Mouse (Mus musculus): ENCODE data around the gene Apoc3. TPM values are rescaled to one million over a fixed set of nuclear protein-coding genes. Genes with fewer than 3 reads are reported as not detected.
A peak's percentile ranks its signal among the peaks of the same experiment; 100 is the strongest.

Gene Apoc3
- total RNA-seq, 1 experiment, result not detected

- TF ChIP-seq ZC3H11A (IDR thresholded peaks at IDR 0.05; ENCODE audit: borderline replicate concordance, low read depth, low read length), result no peak
- TF ChIP-seq HCFC1 (IDR thresholded peaks at IDR 0.05; ENCODE audit: borderline replicate concordance, insufficient read depth, low read length), result no peak
- no peak for TF ChIP-seq ZNF384 (IDR thresholded peaks at IDR 0.05; ENCODE audit: low read depth, low read length)
- TF ChIP-seq MAFK (IDR thresholded peaks at IDR 0.05; ENCODE audit: insufficient read depth, low read depth, low read length), result no peak
- no peak for TF ChIP-seq CHD2 (IDR thresholded peaks at IDR 0.05; ENCODE audit: low read depth, low read length)
- Histone ChIP-seq H3K36me3 (ENCODE audit: control insufficient read depth, insufficient read depth, low read length, poor library complexity, severe bottlenecking) (peaks cover 8% of the 10 kb centered on the region; the same call in 1 of the 2 replicates), H3K9me3 (ENCODE audit: control insufficient read depth, insufficient read depth, low read depth, low read length) (no peaks in the 10 kb centered on the region), H3K9ac (ENCODE audit: insufficient read depth, low read depth, low read length, poor library complexity, severe bottlenecking) (no peak overlapping the region), H3K4me3 (ENCODE audit: insufficient read depth in 1 of 2, low read depth in 1 of 2, low read length in 2 of 2, poor library complexity in 1 of 2, severe bottlenecking in 1 of 2) (no peak overlapping the region), H3K27ac (ENCODE audit: insufficient read depth, low read depth, low read length, poor library complexity, severe bottlenecking) (no peak overlapping the region), H3K4me1 (ENCODE audit: control insufficient read depth in 2 of 2, insufficient read depth in 2 of 2, low read length in 2 of 2, poor library complexity in 1 of 2) (no peaks in the 10 kb centered on the region)
- in situ Hi-C loops (cut with MboI; ENCODE audit: low sequenced_read_pairs in 2 of 2, unreplicated experiment in 2 of 2), result no loop called here
- DNase-seq (ENCODE audit: low read depth, low spot score), result no peak
Observed at GRCm38 (mm10) chr9:46194809-46195208, 40.6 kb downstream of the Apoc3 start.

GRCm38 (mm10) chr9:46192642-46193041, 42.8 kb downstream of the Apoc3 start:
- Histone ChIP-seq H3K9ac (ENCODE audit: insufficient read depth, low read depth, low read length, poor library complexity, severe bottlenecking) (no peak overlapping the region), H3K4me1 (ENCODE audit: control insufficient read depth in 2 of 2, insufficient read depth in 2 of 2, low read length in 2 of 2, poor library complexity in 1 of 2) (no peaks in the 10 kb centered on the region), H3K27ac (ENCODE audit: insufficient read depth, low read depth, low read length, poor library complexity, severe bottlenecking) (no peak overlapping the region), H3K4me3 (ENCODE audit: insufficient read depth in 1 of 2, low read depth in 1 of 2, low read length in 2 of 2, poor library complexity in 1 of 2, severe bottlenecking in 1 of 2) (no peak overlapping the region), H3K36me3 (ENCODE audit: control insufficient read depth, insufficient read depth, low read length, poor library complexity, severe bottlenecking) (peaks cover 2% of the 10 kb centered on the region; the same call in 1 of the 2 replicates), H3K9me3 (ENCODE audit: control insufficient read depth, insufficient read depth, low read depth, low read length) (no peaks in the 10 kb centered on the region)
- DNase-seq (ENCODE audit: low read depth, low spot score), result no peak
- TF ChIP-seq ZNF384 (IDR thresholded peaks at IDR 0.05; ENCODE audit: low read depth, low read length) (no peak), CHD2 (IDR thresholded peaks at IDR 0.05; ENCODE audit: low read depth, low read length) (no peak), ZC3H11A (IDR thresholded peaks at IDR 0.05; ENCODE audit: borderline replicate concordance, low read depth, low read length) (no peak), MAFK (IDR thresholded peaks at IDR 0.05; ENCODE audit: insufficient read depth, low read depth, low read length) (no peak), HCFC1 (IDR thresholded peaks at IDR 0.05; ENCODE audit: borderline replicate concordance, insufficient read depth, low read length) (no peak)
- in situ Hi-C loops (cut with MboI; ENCODE audit: low sequenced_read_pairs in 2 of 2, unreplicated experiment in 2 of 2), result no loop called here

GRCm38 (mm10) chr9:46191644-46192043, 43.8 kb downstream of the Apoc3 start:
- Histone ChIP-seq H3K9ac (ENCODE audit: insufficient read depth, low read depth, low read length, poor library complexity, severe bottlenecking) (no peak overlapping the region), H3K9me3 (ENCODE audit: control insufficient read depth, insufficient read depth, low read depth, low read length) (no peaks in the 10 kb centered on the region), H3K4me3 (ENCODE audit: insufficient read depth in 1 of 2, low read depth in 1 of 2, low read length in 2 of 2, poor library complexity in 1 of 2, severe bottlenecking in 1 of 2) (no peak overlapping the region), H3K4me1 (ENCODE audit: control insufficient read depth in 2 of 2, insufficient read depth in 2 of 2, low read length in 2 of 2, poor library complexity in 1 of 2) (no peaks in the 10 kb centered on the region), H3K36me3 (ENCODE audit: control insufficient read depth, insufficient read depth, low read length, poor library complexity, severe bottlenecking) (peaks cover 2% of the 10 kb centered on the region; the same call in 1 of the 2 replicates), H3K27ac (ENCODE audit: insufficient read depth, low read depth, low read length, poor library complexity, severe bottlenecking) (no peak overlapping the region)
- in situ Hi-C loops (cut with MboI; ENCODE audit: low sequenced_read_pairs in 2 of 2, unreplicated experiment in 2 of 2), result no loop called here
- TF ChIP-seq CHD2 (IDR thresholded peaks at IDR 0.05; ENCODE audit: low read depth, low read length), result no peak
- TF ChIP-seq HCFC1 (IDR thresholded peaks at IDR 0.05; ENCODE audit: borderline replicate concordance, insufficient read depth, low read length), result no peak
- TF ChIP-seq ZNF384 (IDR thresholded peaks at IDR 0.05; ENCODE audit: low read depth, low read length), result no peak
- no peak for TF ChIP-seq MAFK (IDR thresholded peaks at IDR 0.05; ENCODE audit: insufficient read depth, low read depth, low read length)
- TF ChIP-seq ZC3H11A (IDR thresholded peaks at IDR 0.05; ENCODE audit: borderline replicate concordance, low read depth, low read length), result no peak
- DNase-seq (ENCODE audit: low read depth, low spot score), result no peak

GRCm38 (mm10) chr9:46191234-46191633, 44.2 kb downstream of the Apoc3 start:
- TF ChIP-seq MAFK (IDR thresholded peaks at IDR 0.05; ENCODE audit: insufficient read depth, low read depth, low read length) (no peak), HCFC1 (IDR thresholded peaks at IDR 0.05; ENCODE audit: borderline replicate concordance, insufficient read depth, low read length) (no peak), ZC3H11A (IDR thresholded peaks at IDR 0.05; ENCODE audit: borderline replicate concordance, low read depth, low read length) (no peak), CHD2 (IDR thresholded peaks at IDR 0.05; ENCODE audit: low read depth, low read length) (no peak)
- H3K9ac ChIP-seq (ENCODE audit: insufficient read depth, low read depth, low read length, poor library complexity, severe bottlenecking), result no peak overlapping the region
- H3K27ac ChIP-seq (ENCODE audit: insufficient read depth, low read depth, low read length, poor library complexity, severe bottlenecking), result no peak overlapping the region
- in situ Hi-C loops (cut with MboI; ENCODE audit: low sequenced_read_pairs in 2 of 2, unreplicated experiment in 2 of 2), result no loop called here
- H3K9me3 ChIP-seq (ENCODE audit: control insufficient read depth, insufficient read depth, low read depth, low read length), result no peaks in the 10 kb centered on the region
- H3K4me1 ChIP-seq (ENCODE audit: control insufficient read depth in 2 of 2, insufficient read depth in 2 of 2, low read length in 2 of 2, poor library complexity in 1 of 2), result no peaks in the 10 kb centered on the region
- H3K4me3 ChIP-seq (ENCODE audit: insufficient read depth in 1 of 2, low read depth in 1 of 2, low read length in 2 of 2, poor library complexity in 1 of 2, severe bottlenecking in 1 of 2), result no peak overlapping the region
- peaks cover 2% of the 10 kb centered on the region; the same call in 1 of the 2 replicates for H3K36me3 ChIP-seq (ENCODE audit: control insufficient read depth, insufficient read depth, low read length, poor library complexity, severe bottlenecking)
- DNase-seq (ENCODE audit: low read depth, low spot score), result no peak

- TF ChIP-seq CHD2 (IDR thresholded peaks at IDR 0.05; ENCODE audit: low read depth, low read length) (no peak), HCFC1 (IDR thresholded peaks at IDR 0.05; ENCODE audit: borderline replicate concordance, insufficient read depth, low read length) (no peak), MAFK (IDR thresholded peaks at IDR 0.05; ENCODE audit: insufficient read depth, low read depth, low read length) (no peak), ZNF384 (IDR thresholded peaks at IDR 0.05; ENCODE audit: low read depth, low read length) (no peak), ZC3H11A (IDR thresholded peaks at IDR 0.05; ENCODE audit: borderline replicate concordance, low read depth, low read length) (no peak)
- no peak overlapping the region for H3K9ac ChIP-seq (ENCODE audit: insufficient read depth, low read depth, low read length, poor library complexity, severe bottlenecking)
- H3K4me1 ChIP-seq (ENCODE audit: control insufficient read depth in 2 of 2, insufficient read depth in 2 of 2, low read length in 2 of 2, poor library complexity in 1 of 2), result no peaks in the 10 kb centered on the region
- in situ Hi-C loops (cut with MboI; ENCODE audit: low sequenced_read_pairs in 2 of 2, unreplicated experiment in 2 of 2), result loop anchor here in 1 of 2 experiments (10.0 kb wide), 1 partner anchor 185 kb away; no protein-coding TSS in a partner anchor
- peak overlapping the region; percentile 31; the same call in 1 of the 2 replicates for H3K27ac ChIP-seq (ENCODE audit: insufficient read depth, low read depth, low read length, poor library complexity, severe bottlenecking)
- H3K4me3 ChIP-seq (ENCODE audit: insufficient read depth in 1 of 2, low read depth in 1 of 2, low read length in 2 of 2, poor library complexity in 1 of 2, severe bottlenecking in 1 of 2), result no peak overlapping the region
- no peak for DNase-seq (ENCODE audit: low read depth, low spot score)
- no peaks in the 10 kb centered on the region for H3K9me3 ChIP-seq (ENCODE audit: control insufficient read depth, insufficient read depth, low read depth, low read length)
- no peaks in the 10 kb centered on the region; the same call in 1 of the 2 replicates for H3K36me3 ChIP-seq (ENCODE audit: control insufficient read depth, insufficient read depth, low read length, poor library complexity, severe bottlenecking)
Observed at GRCm38 (mm10) chr9:46189381-46189780, 46.1 kb downstream of the Apoc3 start.
